Mouse (Mus musculus) midbrain, embryonic 11.5 days (tissue): ENCODE results near the gene C9. TPM values are rescaled to one million over a fixed set of nuclear protein-coding genes. Genes with fewer than 3 reads are reported as not detected.
A peak's percentile ranks its signal among the peaks of the same experiment; 100 is the strongest.

Experiments
- ATAC-seq: fragments of 200-750 bp; cut with Nextera tagmentation; 2 replicates; pipeline ENCODE4 v1.8.0; 2017; ENCODE audit warnings: moderate TSS enrichment, moderate library complexity; ENCODE audit not compliant: low FRiP score
- DNase-seq: peaks from one replicate; pipeline ENCODE4 v3.0.0; 2015; ENCODE audit warnings: low spot score; ENCODE audit errors: missing footprints
- H3K27ac ChIP-seq: fragments of 300-500 bp; sonication (generic); 2 replicates; pipeline ENCODE4 v1.5.1; 2014; ENCODE audit warnings: low read depth, low read length
- H3K27me3 ChIP-seq: fragments of 300-500 bp; sonication (generic); 2 replicates; pipeline ENCODE4 v1.6.1; 2014; ENCODE audit warnings: mild to moderate bottlenecking, low read length, moderate library complexity, mixed read lengths; ENCODE audit not compliant: control insufficient read depth, insufficient read depth
- H3K36me3 ChIP-seq: fragments of 300-500 bp; sonication (generic); 2 replicates; pipeline ENCODE4 v1.6.1; 2014; ENCODE audit warnings: mild to moderate bottlenecking, low read length, moderate library complexity, mixed read lengths; ENCODE audit not compliant: control insufficient read depth, insufficient read depth
- H3K4me1 ChIP-seq: fragments of 300-500 bp; sonication (generic); 2 replicates; pipeline ENCODE4 v1.6.1; 2014; ENCODE audit warnings: low read length; ENCODE audit not compliant: control insufficient read depth, insufficient read depth
- H3K4me2 ChIP-seq: fragments of 300-500 bp; sonication (generic); 2 replicates; pipeline ENCODE4 v1.6.1; 2014; ENCODE audit warnings: mild to moderate bottlenecking, moderate library complexity
- H3K4me3 ChIP-seq: fragments of 300-500 bp; sonication (generic); 2 replicates; pipeline ENCODE4 v1.5.1; 2014; ENCODE audit warnings: low read depth, low read length
- H3K9ac ChIP-seq: fragments of 300-500 bp; sonication (generic); 2 replicates; pipeline ENCODE4 v1.6.1; 2014; ENCODE audit warnings: low read length
- H3K9me3 ChIP-seq: fragments of 300-500 bp; sonication (generic); 2 replicates; pipeline ENCODE4 v1.6.1; 2016; ENCODE audit warnings: low read length; ENCODE audit not compliant: control insufficient read depth
- WGBS: fragments of 180-500 bp; shearing (Covaris S2); extraction: QIAGEN DNeasy Blood & Tissue Kit; methylation state at CpG from one replicate; pipeline ENCODE4 v1.1.7; 2014; 5-methylcytosine and 5-hydroxymethylcytosine counted together
- polyA plus RNA-seq: library from polyadenylated mRNA; unstranded; fragments of >200 nt; fragmentation: Nextera tagmentation; extraction: Ambion mirVana; gene quantifications from 2 replicates; pipeline ENCODE4 v1.2.1, GENCODE M21; 2014

The C9 gene
- polyA plus RNA-seq, 1 experiment from 2014 or later = not detected

- H3K27ac ChIP-seq = no peak overlapping the region
- H3K36me3 ChIP-seq = no peaks in the 10 kb centered on the region
- H3K4me1 ChIP-seq = no peaks in the 10 kb centered on the region
- H3K4me2 ChIP-seq = no peak overlapping the region
- 88% methylated on average over 5 of the region's 5 CpGs for WGBS
- no peaks in the 10 kb centered on the region for H3K27me3 ChIP-seq
- DNase-seq (no peak), ATAC-seq (no peak)
- no peaks in the 10 kb centered on the region for H3K9me3 ChIP-seq
- no peak overlapping the region for H3K4me3 ChIP-seq
- no peak overlapping the region for H3K9ac ChIP-seq
These were observed 29.8 kb upstream of the C9 start for GRCm38 (mm10) chr15:6415317-6415716.

GRCm38 (mm10) chr15:6431777-6432176 is 13.3 kb upstream of the C9 start:
- DNase-seq (no peak), ATAC-seq (no peak)
- Histone ChIP-seq H3K36me3 (no peaks in the 10 kb centered on the region), H3K4me3 (no peak overlapping the region), H3K4me2 (no peak overlapping the region), H3K9ac (no peak overlapping the region), H3K4me1 (no peaks in the 10 kb centered on the region), H3K27ac (no peak overlapping the region), H3K9me3 (no peaks in the 10 kb centered on the region), H3K27me3 (no peaks in the 10 kb centered on the region)
- WGBS = 55% methylated on average over 7 of the region's 7 CpGs

GRCm38 (mm10) chr15:6432411-6432810 is 12.7 kb upstream of the C9 start:
- Histone ChIP-seq H3K27ac (no peak overlapping the region), H3K4me2 (no peak overlapping the region), H3K4me1 (no peaks in the 10 kb centered on the region), H3K27me3 (no peaks in the 10 kb centered on the region), H3K4me3 (no peak overlapping the region), H3K36me3 (no peaks in the 10 kb centered on the region), H3K9me3 (no peaks in the 10 kb centered on the region), H3K9ac (no peak overlapping the region)
- DNase-seq (no peak), ATAC-seq (no peak)
- WGBS = 84% methylated on average over 7 of the region's 7 CpGs

- Histone ChIP-seq H3K27me3 (no peaks in the 10 kb centered on the region), H3K4me1 (no peaks in the 10 kb centered on the region), H3K4me2 (no peak overlapping the region), H3K4me3 (no peak overlapping the region), H3K9me3 (no peaks in the 10 kb centered on the region), H3K27ac (no peak overlapping the region), H3K36me3 (no peaks in the 10 kb centered on the region), H3K9ac (no peak overlapping the region)
- no peak for DNase-seq
- 88% methylated on average over 7 of the region's 7 CpGs for WGBS
- no peak for ATAC-seq
These were observed 9.8 kb upstream of the C9 start for GRCm38 (mm10) chr15:6435281-6435680.

GRCm38 (mm10) chr15:6435773-6436172 is 9.4 kb upstream of the C9 start:
- Histone ChIP-seq H3K4me1 (no peaks in the 10 kb centered on the region), H3K4me3 (no peak overlapping the region), H3K27me3 (no peaks in the 10 kb centered on the region), H3K9me3 (no peaks in the 10 kb centered on the region), H3K36me3 (no peaks in the 10 kb centered on the region), H3K27ac (no peak overlapping the region), H3K9ac (no peak overlapping the region), H3K4me2 (no peak overlapping the region)
- DNase-seq (no peak), ATAC-seq (no peak)
- 63% methylated on average over 2 of the region's 2 CpGs for WGBS

GRCm38 (mm10) chr15:6438685-6439084 is 6.4 kb upstream of the C9 start:
- H3K9ac ChIP-seq = no peak overlapping the region
- no peak overlapping the region for H3K27ac ChIP-seq
- no peak overlapping the region for H3K4me2 ChIP-seq
- H3K4me3 ChIP-seq = no peak overlapping the region
- 96% methylated on average over 3 of the region's 3 CpGs for WGBS
- ATAC-seq (no peak), DNase-seq (no peak)
- no peaks in the 10 kb centered on the region for H3K4me1 ChIP-seq
- no peaks in the 10 kb centered on the region for H3K9me3 ChIP-seq
- H3K36me3 ChIP-seq = no peaks in the 10 kb centered on the region
- no peaks in the 10 kb centered on the region for H3K27me3 ChIP-seq

GRCm38 (mm10) chr15:6444452-6444851 is 675 bp upstream of the C9 start:
- ATAC-seq = no peak
- WGBS = 93% methylated on average over 2 of the region's 2 CpGs
- no peak overlapping the region for H3K9ac ChIP-seq
- H3K4me3 ChIP-seq = no peak overlapping the region
- no peak overlapping the region for H3K4me2 ChIP-seq
- no peaks in the 10 kb centered on the region for H3K9me3 ChIP-seq
- DNase-seq = no peak
- no peaks in the 10 kb centered on the region for H3K36me3 ChIP-seq
- no peaks in the 10 kb centered on the region for H3K27me3 ChIP-seq
- H3K27ac ChIP-seq = no peak overlapping the region
- peaks cover 4% of the 10 kb centered on the region; the same call in 1 of the 2 replicates for H3K4me1 ChIP-seq

- ATAC-seq (no peak), DNase-seq (no peak)
- Histone ChIP-seq H3K9ac (no peak overlapping the region), H3K4me1 (peaks cover 4% of the 10 kb centered on the region; the same call in 1 of the 2 replicates), H3K4me3 (no peak overlapping the region), H3K9me3 (no peaks in the 10 kb centered on the region), H3K36me3 (no peaks in the 10 kb centered on the region), H3K27me3 (no peaks in the 10 kb centered on the region), H3K4me2 (no peak overlapping the region), H3K27ac (no peak overlapping the region)
- whole genome bisulfite sequencing = 82% methylated on average over 1 of the region's 1 CpGs
These were observed 1.1 kb downstream of the C9 start for GRCm38 (mm10) chr15:6446181-6446580.

GRCm38 (mm10) chr15:6448892-6449291 is 3.8 kb downstream of the C9 start:
- Histone ChIP-seq H3K36me3 (no peaks in the 10 kb centered on the region), H3K4me1 (peaks cover 4% of the 10 kb centered on the region; the same call in 1 of the 2 replicates), H3K9me3 (no peaks in the 10 kb centered on the region), H3K4me3 (no peak overlapping the region), H3K9ac (no peak overlapping the region), H3K27ac (no peak overlapping the region), H3K4me2 (no peak overlapping the region), H3K27me3 (no peaks in the 10 kb centered on the region)
- peak; percentile 79 for ATAC-seq
- WGBS = 32% methylated on average over 9 of the region's 9 CpGs
- peak; percentile 85 for DNase-seq

- Histone ChIP-seq H3K4me1 (no peaks in the 10 kb centered on the region), H3K4me2 (no peak overlapping the region), H3K4me3 (no peak overlapping the region), H3K27me3 (no peaks in the 10 kb centered on the region), H3K36me3 (no peaks in the 10 kb centered on the region), H3K9ac (no peak overlapping the region), H3K27ac (no peak overlapping the region), H3K9me3 (no peaks in the 10 kb centered on the region)
- no peak for DNase-seq
- WGBS = 66% methylated on average over 2 of the region's 2 CpGs
- ATAC-seq = no peak
These were observed 9.3 kb downstream of the C9 start for GRCm38 (mm10) chr15:6454461-6454860.
